21 mouse cellular contexts compared by ENCODE assay signal in genomic region chr1:160227850-160228249, GRCm38 (mm10).
"Had no signal": no experiment of that assay in that cellular context is flagged by ENCODE, and none has a peak within 500 bp of the region (broad histone marks: within the 10 kb centered on the region; RNA-seq: fewer than 3 reads in every experiment).

No protein-coding gene starts in this region.

- H3K27ac ChIP-seq: midbrain, embryonic 10.5 days; midbrain, embryonic 12.5 days; neural tube, embryonic 13.5 days; neural tube, embryonic 15.5 days; stomach, embryonic 15.5 days; stomach, postnatal 0 days had no signal

- DNase-seq: lung, adult 18-20 months; lung, embryonic 14.5 days; lung, postnatal 10 days; lung, postnatal 4 days; midbrain, embryonic 14.5 days; retina, postnatal 1 day; right cerebral cortex, adult 18-20 months; right cerebral cortex, postnatal 25 days; right cerebral cortex, postnatal 4 days; spleen, adult 18-20 months; thymus, adult 2 months; thymus, postnatal 25 days; thymus, postnatal 4 days had no signal

- H3K4me1 ChIP-seq: midbrain, embryonic 10.5 days; neural tube, embryonic 13.5 days; neural tube, embryonic 15.5 days; stomach, embryonic 15.5 days had no signal

- H3K9me3 ChIP-seq: midbrain, embryonic 10.5 days; midbrain, embryonic 12.5 days; neural tube, embryonic 13.5 days; neural tube, embryonic 15.5 days; stomach, embryonic 15.5 days had no signal

- H3K27me3 ChIP-seq: midbrain, embryonic 12.5 days; neural tube, embryonic 13.5 days; neural tube, embryonic 15.5 days; stomach, embryonic 15.5 days had no signal

- ATAC-seq: midbrain, embryonic 16.5 days had no signal

- H3K4me3 ChIP-seq: midbrain, embryonic 10.5 days; midbrain, embryonic 12.5 days; myocyte; neural tube, embryonic 13.5 days; neural tube, embryonic 15.5 days; stomach, embryonic 15.5 days had no signal

- H3K36me3 ChIP-seq: midbrain, embryonic 10.5 days; midbrain, embryonic 12.5 days; stomach, embryonic 15.5 days had no signal

- H3K9ac ChIP-seq: lung, embryonic 14.5 days; midbrain, embryonic 12.5 days; neural tube, embryonic 13.5 days; neural tube, embryonic 15.5 days; stomach, embryonic 15.5 days had no signal

- H3K4me2 ChIP-seq: lung, embryonic 14.5 days; midbrain, embryonic 12.5 days; neural tube, embryonic 13.5 days; neural tube, embryonic 15.5 days; stomach, embryonic 15.5 days had no signal
